Mouse (Mus musculus): Measurements from ENCODE around the gene Olfr76.
"Not testable (repeated sequence)": the region's sequence is repeated elsewhere in the genome, so short reads cannot be mapped to it uniquely, and the experiment has no call there.

Olfr76 gene

GRCm38 (mm10) chr19:12123103-12123502 lies at the start of gene Olfr76:
Gene Olfr76 (minus strand): TSS chr19:12123203.
- ATAC-seq (ENCODE audit: low TSS enrichment) = no peak

DNA sequence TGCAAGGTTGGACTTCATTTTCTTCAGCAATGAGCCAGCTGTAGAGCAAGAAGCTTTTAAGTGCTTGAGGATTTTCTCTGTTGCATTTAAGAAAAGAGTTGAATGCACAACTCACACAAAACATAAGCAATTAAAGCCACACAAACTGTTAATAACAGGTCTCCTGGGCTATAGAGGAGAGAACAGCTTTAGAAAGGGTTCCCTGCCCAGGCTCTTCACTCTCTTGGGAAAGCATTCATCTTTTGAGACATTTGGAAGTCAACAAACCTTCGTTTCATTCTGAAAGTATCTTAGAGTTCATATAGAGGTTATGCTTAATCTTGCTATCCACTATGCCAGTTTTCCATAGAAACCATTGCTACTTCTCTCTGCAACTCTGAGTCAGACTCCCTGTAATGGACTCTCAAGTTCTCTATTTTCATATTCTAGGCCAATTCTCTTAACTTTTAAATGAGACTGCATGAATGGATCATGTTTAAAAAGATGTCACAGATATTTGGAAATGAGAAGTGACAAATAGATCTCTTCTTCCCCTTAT lies 47.1 kb upstream of the Olfr76 start, which contains the start of gene Olfr1555-ps1:
Gene Olfr1555-ps1 (minus strand): TSS at position 51 of the 538 bp plus-strand sequence.
- not testable (repeated sequence) for ATAC-seq (ENCODE audit: low TSS enrichment)

- ATAC-seq (ENCODE audit: low TSS enrichment) = peak; percentile 89
Measured at GRCm38 (mm10) chr19:12145452-12145851, 22.4 kb upstream of the Olfr76 start.

GRCm38 (mm10) chr19:12143356-12143755 lies 20.4 kb upstream of the Olfr76 start:
- peak; percentile 94 for ATAC-seq (ENCODE audit: low TSS enrichment)

DNA sequence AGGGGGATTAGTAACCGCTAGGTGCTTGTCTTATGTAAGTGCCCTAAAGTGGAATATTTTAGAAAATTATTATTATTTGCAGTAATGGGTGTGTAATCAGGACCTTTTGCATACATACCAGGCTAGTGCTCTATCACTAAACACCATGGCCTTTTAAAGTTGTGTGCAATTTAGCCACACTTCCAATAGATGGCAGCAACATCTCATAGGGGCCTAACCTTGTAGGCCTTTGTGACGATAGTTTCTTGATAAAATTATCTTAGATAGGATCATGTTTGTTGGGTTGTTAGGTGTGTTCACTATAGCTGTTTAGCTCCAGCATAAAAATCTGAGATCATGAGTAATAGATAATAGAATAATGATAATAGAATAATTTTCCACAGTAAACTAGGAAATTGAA lies 11.3 kb upstream of the Olfr76 start:
- peak; percentile 84 for ATAC-seq (ENCODE audit: low TSS enrichment)

GRCm38 (mm10) chr19:12116464-12116863 lies 6.5 kb downstream of the Olfr76 start:
- ATAC-seq (ENCODE audit: low TSS enrichment) = no peak

DNA sequence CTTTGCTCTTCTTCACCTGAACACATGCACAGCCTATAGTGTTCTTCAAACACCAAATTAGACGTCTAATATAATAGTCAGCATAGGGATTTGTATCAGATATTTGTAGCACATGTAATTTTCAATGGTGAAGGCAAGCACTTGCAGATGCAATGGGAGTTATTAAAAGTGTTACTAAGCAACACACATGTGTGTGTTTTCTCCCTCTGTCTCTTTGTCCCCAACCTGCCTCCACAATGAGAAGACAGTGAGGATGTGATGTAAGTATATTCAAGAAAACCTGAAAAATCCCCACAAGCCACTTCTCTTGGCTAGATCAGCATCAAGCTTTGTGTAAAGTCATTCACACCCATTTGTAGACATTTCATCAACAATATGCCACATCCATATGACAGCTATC lies 7.2 kb downstream of the Olfr76 start, which contains the start of gene Olfr1428:
Gene Olfr1428 (minus strand): TSS at position 101 of the 400 bp plus-strand sequence.
- ATAC-seq (ENCODE audit: low TSS enrichment) = no peak

GRCm38 (mm10) chr19:12113807-12114206 lies 9.2 kb downstream of the Olfr76 start:
- ATAC-seq (ENCODE audit: low TSS enrichment) = no peak

DNA sequence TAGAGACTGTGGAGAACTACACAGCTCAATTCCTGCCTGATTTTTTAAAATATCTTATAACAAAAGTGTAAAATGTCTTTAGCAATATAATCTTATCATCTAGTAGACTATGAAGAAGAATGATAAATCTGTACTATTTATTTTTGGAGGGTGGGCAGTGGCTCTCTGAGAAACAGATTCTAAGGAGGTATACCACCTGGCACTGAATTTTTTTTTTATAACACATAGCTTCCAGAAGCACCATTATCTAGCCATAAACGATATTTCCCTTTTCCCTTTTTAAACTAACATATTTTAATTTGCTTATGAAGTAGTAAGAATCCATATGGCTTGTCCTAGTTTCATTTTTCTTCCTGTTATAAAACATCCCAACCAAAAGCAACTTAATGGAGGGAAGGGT lies 18.5 kb downstream of the Olfr76 start:
- peak; percentile 88 for ATAC-seq (ENCODE audit: low TSS enrichment)

DNA sequence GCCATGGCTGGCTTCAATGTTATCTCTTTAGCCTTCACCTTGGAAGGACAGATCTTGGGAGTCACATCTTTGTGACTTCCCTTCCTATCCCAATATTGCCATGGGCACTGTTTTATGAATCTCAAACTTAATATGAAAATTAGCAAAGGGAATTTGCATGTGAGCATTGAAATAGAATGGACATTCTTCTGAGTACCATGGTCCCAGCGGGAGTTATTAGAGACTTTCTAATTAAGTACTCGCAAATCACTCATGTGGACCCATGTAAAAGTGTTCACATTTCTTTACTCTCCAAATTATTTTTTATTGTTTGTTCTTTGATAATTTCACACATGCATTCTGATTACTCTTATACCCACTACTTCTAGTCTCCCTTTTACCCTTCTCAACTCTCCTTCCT lies 19.8 kb downstream of the Olfr76 start, which contains the start of gene Olfr1427:
Gene Olfr1427 (minus strand): TSS at position 101 of the 400 bp plus-strand sequence.
- no peak for ATAC-seq (ENCODE audit: low TSS enrichment)

GRCm38 (mm10) chr19:12091913-12092312 lies 31.1 kb downstream of the Olfr76 start, which contains the start of gene Olfr1426:
Gene Olfr1426 (minus strand): TSS chr19:12092013.
- no peak for ATAC-seq (ENCODE audit: low TSS enrichment)

DNA sequence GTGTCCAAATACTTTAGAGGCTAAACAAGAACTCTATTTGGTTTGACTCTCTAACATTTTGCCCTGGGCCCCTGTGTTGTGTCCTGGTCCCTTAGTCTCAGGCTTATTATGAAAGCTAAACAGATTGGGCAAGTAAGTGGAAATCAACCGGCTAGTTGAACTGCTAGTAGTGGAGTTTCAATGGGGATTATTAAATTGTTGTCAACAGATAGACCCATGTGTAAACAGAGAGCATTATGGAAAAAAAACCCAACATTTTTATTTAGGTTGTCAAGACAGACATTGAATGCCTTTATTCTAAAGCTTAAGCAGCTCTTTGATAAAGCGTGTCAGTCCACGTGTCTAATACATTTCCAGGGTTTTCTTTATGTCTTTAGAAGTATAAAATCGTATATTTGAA lies 45.4 kb downstream of the Olfr76 start, which contains the start of gene Olfr1425:
Gene Olfr1425 (minus strand): TSS at position 101 of the 400 bp plus-strand sequence.
- not testable (repeated sequence) for ATAC-seq (ENCODE audit: low TSS enrichment)

DNA sequence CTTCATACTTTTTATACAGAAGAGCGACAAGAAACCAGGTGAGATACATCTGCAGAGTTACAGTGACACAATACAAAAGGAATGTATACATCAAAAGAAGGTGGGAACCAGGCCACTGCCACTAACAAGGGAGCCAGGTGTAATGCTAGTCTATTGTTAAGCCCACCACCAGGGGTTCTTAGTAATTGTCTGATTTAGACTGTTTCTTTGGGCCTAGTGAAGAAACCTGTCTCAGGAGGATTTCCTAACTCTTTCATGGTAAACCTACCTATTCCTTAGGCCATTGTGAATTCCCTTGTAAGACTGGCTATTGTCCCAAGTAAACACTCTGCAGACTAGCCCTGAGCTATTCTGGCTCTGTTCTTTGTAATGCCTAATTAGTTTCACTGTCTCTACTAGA lies 53.5 kb downstream of the Olfr76 start:
- ATAC-seq (ENCODE audit: low TSS enrichment) = not testable (repeated sequence)
